In genomic region chr10:125743181-125743580, GRCm38 (mm10) we compare ENCODE assay signal across 22 mouse cellular contexts.
A peak's percentile ranks its signal among the peaks of the same experiment; 100 is the strongest.
DNase-seq lines count a peak whose midpoint lies in the region; ATAC-seq and TF ChIP-seq lines count a peak whose summit lies in the region.
"Had no signal": no experiment of that assay in that cellular context is flagged by ENCODE, and none has a peak within 500 bp of the region (broad histone marks: within the 10 kb centered on the region; RNA-seq: fewer than 3 reads in every experiment).

No protein-coding gene starts in this region.

- H3K4me3 ChIP-seq in forebrain, embryonic 14.5 days (ENCODE audit: low read depth, low read length) = no peak overlapping the region
- no peak overlapping the region for H3K4me3 ChIP-seq in forebrain, embryonic 10.5 days
- no peak overlapping the region for H3K4me3 ChIP-seq in limb, embryonic 14.5 days (replicated peaks; ENCODE audit: low read length)
- H3K4me3 ChIP-seq in limb, embryonic 10.5 days = no peak overlapping the region
- H3K4me3 ChIP-seq: forebrain, embryonic 12.5 days; neural tube, embryonic 13.5 days had no signal

- H3K9ac ChIP-seq in forebrain, embryonic 14.5 days (ENCODE audit: low read length) = no peak overlapping the region
- no peak overlapping the region for H3K9ac ChIP-seq in limb, embryonic 14.5 days (ENCODE audit: low read depth, low read length, severe bottlenecking)
- H3K9ac ChIP-seq: forebrain, embryonic 12.5 days; neural tube, embryonic 13.5 days had no signal

- no peaks in the 10 kb centered on the region for H3K27me3 ChIP-seq in forebrain, embryonic 14.5 days (replicated peaks; ENCODE audit: control insufficient read depth, insufficient read depth, low read length)
- H3K27me3 ChIP-seq in forebrain, embryonic 10.5 days (ENCODE audit: poor library complexity, severe bottlenecking) = no peaks in the 10 kb centered on the region
- no peaks in the 10 kb centered on the region for H3K27me3 ChIP-seq in limb, embryonic 14.5 days (ENCODE audit: control insufficient read depth, insufficient read depth, low read length)
- no peaks in the 10 kb centered on the region for H3K27me3 ChIP-seq in limb, embryonic 10.5 days (ENCODE audit: low read depth, poor library complexity, severe bottlenecking)
- H3K27me3 ChIP-seq: forebrain, embryonic 12.5 days; neural tube, embryonic 13.5 days; Patski had no signal

- no peaks in the 10 kb centered on the region for H3K9me3 ChIP-seq in forebrain, embryonic 14.5 days (replicated peaks; ENCODE audit: control insufficient read depth, low read length)
- no peaks in the 10 kb centered on the region for H3K9me3 ChIP-seq in forebrain, embryonic 10.5 days
- H3K9me3 ChIP-seq in limb, embryonic 14.5 days (ENCODE audit: control insufficient read depth, low read length) = no peaks in the 10 kb centered on the region
- no peaks in the 10 kb centered on the region for H3K9me3 ChIP-seq in limb, embryonic 10.5 days (replicated peaks)
- H3K9me3 ChIP-seq: forebrain, embryonic 12.5 days; neural tube, embryonic 13.5 days had no signal

- WGBS in forebrain, embryonic 14.5 days = 72% methylated on average over 6 of the region's 6 CpGs
- 76% methylated on average over 6 of the region's 6 CpGs for WGBS in forebrain, embryonic 10.5 days
- 42% methylated on average over 6 of the region's 6 CpGs for WGBS in limb, embryonic 14.5 days
- WGBS in limb, embryonic 10.5 days = 44% methylated on average over 6 of the region's 6 CpGs

- no peak overlapping the region for H3K4me2 ChIP-seq in forebrain, embryonic 14.5 days (ENCODE audit: low read length)
- H3K4me2 ChIP-seq in limb, embryonic 14.5 days (replicated peaks; ENCODE audit: low read depth, low read length, severe bottlenecking) = no peak overlapping the region
- H3K4me2 ChIP-seq: forebrain, embryonic 12.5 days; midbrain, embryonic 11.5 days; neural tube, embryonic 13.5 days had no signal

- no peaks in the 10 kb centered on the region for H3K36me3 ChIP-seq in forebrain, embryonic 14.5 days (ENCODE audit: control insufficient read depth, insufficient read depth, low read length)
- no peaks in the 10 kb centered on the region for H3K36me3 ChIP-seq in forebrain, embryonic 10.5 days (replicated peaks)
- no peaks in the 10 kb centered on the region for H3K36me3 ChIP-seq in limb, embryonic 14.5 days (ENCODE audit: control insufficient read depth, insufficient read depth, low read length)
- H3K36me3 ChIP-seq in limb, embryonic 10.5 days = no peaks in the 10 kb centered on the region
- H3K36me3 ChIP-seq: forebrain, embryonic 12.5 days; neural tube, embryonic 13.5 days had no signal

- no peak for TF ChIP-seq POLR2A in limb, embryonic 14.5 days (IDR thresholded peaks at IDR 0.05; ENCODE audit: borderline replicate concordance, extremely low read depth, insufficient read depth, insufficient read length)

- peak; percentile 40; the same call in 1 of the 2 replicates for ATAC-seq in forebrain, embryonic 14.5 days
- ATAC-seq in limb, embryonic 14.5 days (ENCODE audit: low FRiP score, low read depth) = no peak
- ATAC-seq: CD4-positive, CD25-positive, alpha-beta regulatory T cell, adult 4 months; hindbrain, embryonic 16.5 days; Patski had no signal

- H3K4me1 ChIP-seq in forebrain, embryonic 14.5 days (ENCODE audit: control insufficient read depth, insufficient read depth, low read length) = no peaks in the 10 kb centered on the region
- H3K4me1 ChIP-seq in forebrain, embryonic 10.5 days = 0 out of 2 replicates have a peak, but pooled peaks cover 5% of the 10 kb centered on the region
- peaks cover 14% of the 10 kb centered on the region for H3K4me1 ChIP-seq in limb, embryonic 14.5 days (ENCODE audit: control insufficient read depth, insufficient read depth, low read length)
- H3K4me1 ChIP-seq in limb, embryonic 10.5 days = peaks cover 28% of the 10 kb centered on the region

- DNase-seq in forebrain, embryonic 14.5 days (ENCODE audit: low spot score) = peak; percentile 44
- no peak for DNase-seq in forebrain, embryonic 10.5 days (ENCODE audit: extremely low spot score, low spot score)
- peak; percentile 45 for DNase-seq in limb, embryonic 14.5 days (ENCODE audit: low spot score)
- DNase-seq in limb, embryonic 10.5 days (ENCODE audit: low spot score) = no peak
- peak; percentile 44 for DNase-seq in embryo, embryonic 11 days
- peak; percentile 37 for DNase-seq in mesoderm, embryonic 11.5 days (ENCODE audit: low read depth, low spot score)
- DNase-seq in cerebellum, adult 9-11 months = no peak
- no peak for DNase-seq in adrenal gland, adult 18-20 months (ENCODE audit: low spot score in 2 of 2)
- DNase-seq: adrenal gland, postnatal 25 days; cerebellum, adult 18-20 months; cerebellum, postnatal 36 days; gastrocnemius, postnatal 25 days; heart, postnatal 4 days; kidney, adult 9 months; kidney, postnatal 25 days; lung, adult 18-20 months had no signal

- H3K27ac ChIP-seq in forebrain, embryonic 14.5 days (ENCODE audit: low read depth, low read length) = no peak overlapping the region
- no peak overlapping the region for H3K27ac ChIP-seq in forebrain, embryonic 10.5 days
- H3K27ac ChIP-seq in limb, embryonic 14.5 days (replicated peaks; ENCODE audit: low read depth, low read length) = no peak overlapping the region
- H3K27ac ChIP-seq in limb, embryonic 10.5 days = no peak overlapping the region
- H3K27ac ChIP-seq: forebrain, embryonic 12.5 days; neural tube, embryonic 13.5 days had no signal

Comparison
In these comparisons a context has a peak if more than half of its experiments do, and no peak if none do; other contexts are left out.
1. DNase-seq: peak in forebrain, embryonic 14.5 days (single experiment), limb, embryonic 14.5 days (single experiment), embryo, embryonic 11 days (single experiment) and mesoderm, embryonic 11.5 days (single experiment); none in forebrain, embryonic 10.5 days (single experiment), limb, embryonic 10.5 days (single experiment), cerebellum, adult 9-11 months (single experiment) and adrenal gland, adult 18-20 months (0 of 2).